Mouse (Mus musculus) small intestine, adult 2 months (tissue): ENCODE data around the gene 1700001O22Rik.

ENCODE experiments used
- CTCF ChIP-seq: fragments of 200-500 bp; IDR thresholded peaks from 2 replicates; pipeline ENCODE4 v1.5.1; 2012; ENCODE audit warnings: low read depth, mild to moderate bottlenecking, control low read depth, inconsistent platforms, low read length, moderate library complexity, mixed read lengths; ENCODE audit not compliant: insufficient replicate concordance, insufficient read length; ENCODE audit errors: extremely low read depth
- POLR2A ChIP-seq: fragments of 200-500 bp; IDR thresholded peaks from 2 replicates; pipeline ENCODE4 v1.6.1; 2012; ENCODE audit warnings: low read depth, mild to moderate bottlenecking, control low read depth, inconsistent platforms, low read length, moderate library complexity

DNA sequence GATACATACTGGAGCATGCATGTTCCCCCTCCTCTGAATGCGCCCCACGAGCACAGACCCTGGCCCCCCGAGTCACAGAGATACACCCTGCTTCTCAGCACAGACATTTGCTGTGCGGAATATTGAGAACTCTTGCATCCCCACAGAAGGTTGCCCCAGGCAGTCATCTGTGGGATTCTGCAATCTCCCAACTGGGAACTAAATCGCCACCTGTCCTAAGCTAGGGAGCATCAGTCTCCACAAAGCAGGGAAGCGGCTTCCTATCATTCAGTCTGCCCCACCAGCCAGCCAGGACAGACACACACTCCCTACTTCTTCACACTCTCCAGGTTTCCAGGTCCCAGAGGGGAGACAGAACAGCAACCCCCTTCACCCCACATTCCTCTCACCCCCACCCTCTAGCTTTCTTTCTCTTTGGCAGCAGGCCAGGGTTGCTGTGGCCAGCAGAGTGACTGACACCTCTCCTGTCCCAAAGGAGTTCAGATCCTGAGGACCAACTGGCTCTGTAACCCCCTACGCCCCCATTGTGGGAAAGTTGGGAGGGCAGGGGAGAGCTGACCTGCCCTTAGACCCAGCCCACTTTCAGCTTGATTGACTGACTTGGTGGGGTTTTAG is 35.7 kb downstream of the 1700001O22Rik start:
- TF ChIP-seq CTCF (no peak), POLR2A (no peak)
